Mouse (Mus musculus) retina, embryonic 14.5 days (tissue): ENCODE measurements at regions not wholly inside any gene's neighbourhood (a gene's known extent, or its start where the extent isn't known, plus 50 kb on each side); places are given as distances from the start of the nearest gene placed in this dataset.

Experiments
- DNase-seq: peaks from one replicate; pipeline ENCODE4 v3.0.0-alpha.2; 2015; ENCODE audit warnings: low spot score

GRCm38 (mm10) chr16:82335670-82336069 lies 492.5 kb upstream of the Gm21833 start:
- peak; percentile 76 for DNase-seq

GRCm38 (mm10) chr16:82360070-82360469 lies 468.1 kb upstream of the Gm21833 start:
- peak; percentile 41 for DNase-seq
